Mouse (Mus musculus): ENCODE measurements around the gene Gjd2. TPM values are rescaled to one million over a fixed set of nuclear protein-coding genes. Genes with fewer than 3 reads are reported as not detected.

The Gjd2 gene
- polyA plus RNA-seq, 1 experiment from 2014 or later = 0.48 TPM

GRCm38 (mm10) chr2:113996930-113997329, 16.5 kb downstream of the Gjd2 start:
- H3K9me3 ChIP-seq = no peaks in the 10 kb centered on the region
- no peak for DNase-seq (ENCODE audit: low spot score)
- no peak overlapping the region for H3K27ac ChIP-seq
- H3K4me3 ChIP-seq = no peak overlapping the region
- no peaks in the 10 kb centered on the region for H3K27me3 ChIP-seq (ENCODE audit: insufficient read depth, poor library complexity, severe bottlenecking)
- no peaks in the 10 kb centered on the region for H3K36me3 ChIP-seq
- H3K4me1 ChIP-seq (replicated peaks) = no peaks in the 10 kb centered on the region; the same call in 1 of the 2 replicates

- Histone ChIP-seq H3K36me3 (no peaks in the 10 kb centered on the region), H3K9me3 (no peaks in the 10 kb centered on the region), H3K4me3 (no peak overlapping the region), H3K27ac (no peak overlapping the region), H3K4me1 (replicated peaks) (0 out of 2 replicates have a peak, but pooled peaks cover 3% of the 10 kb centered on the region), H3K27me3 (ENCODE audit: insufficient read depth, poor library complexity, severe bottlenecking) (no peaks in the 10 kb centered on the region)
- WGBS = 83% methylated on average over 2 of the region's 2 CpGs
- DNase-seq (ENCODE audit: low spot score) = no peak
Measured at GRCm38 (mm10) chr2:113984890-113985289, 28.5 kb downstream of the Gjd2 start.

- DNase-seq (ENCODE audit: low spot score) = no peak
- H3K4me1 ChIP-seq (replicated peaks) = peaks cover 8% of the 10 kb centered on the region; the same call in 1 of the 2 replicates
- H3K27ac ChIP-seq = no peak overlapping the region
- 65% methylated on average over 8 of the region's 8 CpGs for WGBS
- no peaks in the 10 kb centered on the region for H3K36me3 ChIP-seq
- no peak overlapping the region for H3K4me3 ChIP-seq
- no peaks in the 10 kb centered on the region for H3K27me3 ChIP-seq (ENCODE audit: insufficient read depth, poor library complexity, severe bottlenecking)
- H3K9me3 ChIP-seq = no peaks in the 10 kb centered on the region
Measured at GRCm38 (mm10) chr2:113980664-113981063, 32.8 kb downstream of the Gjd2 start.

- no peaks in the 10 kb centered on the region for H3K27me3 ChIP-seq (ENCODE audit: insufficient read depth, poor library complexity, severe bottlenecking)
- no peaks in the 10 kb centered on the region for H3K36me3 ChIP-seq
- no peaks in the 10 kb centered on the region for H3K9me3 ChIP-seq
- H3K4me1 ChIP-seq (replicated peaks) = peaks cover 8% of the 10 kb centered on the region; the same call in 1 of the 2 replicates
- H3K4me3 ChIP-seq = no peak overlapping the region
- DNase-seq (ENCODE audit: low spot score) = no peak
- 66% methylated on average over 5 of the region's 5 CpGs for WGBS
- H3K27ac ChIP-seq = no peak overlapping the region
Measured at GRCm38 (mm10) chr2:113978151-113978771, 35.2 kb downstream of the Gjd2 start.

- Histone ChIP-seq H3K27ac (no peak overlapping the region), H3K4me1 (replicated peaks) (peaks cover 5% of the 10 kb centered on the region; the same call in 1 of the 2 replicates), H3K36me3 (no peaks in the 10 kb centered on the region), H3K9me3 (no peaks in the 10 kb centered on the region), H3K4me3 (no peak overlapping the region), H3K27me3 (ENCODE audit: insufficient read depth, poor library complexity, severe bottlenecking) (no peaks in the 10 kb centered on the region)
- no peak for DNase-seq (ENCODE audit: low spot score)
- WGBS = 77% methylated on average over 7 of the region's 7 CpGs
Measured at GRCm38 (mm10) chr2:113973950-113974349, 39.5 kb downstream of the Gjd2 start.

GRCm38 (mm10) chr2:113966421-113966820, 47.0 kb downstream of the Gjd2 start:
- Histone ChIP-seq H3K9me3 (no peaks in the 10 kb centered on the region), H3K27me3 (ENCODE audit: insufficient read depth, poor library complexity, severe bottlenecking) (no peaks in the 10 kb centered on the region), H3K27ac (no peak overlapping the region), H3K4me3 (no peak overlapping the region), H3K36me3 (no peaks in the 10 kb centered on the region), H3K4me1 (replicated peaks) (no peaks in the 10 kb centered on the region)
- DNase-seq (ENCODE audit: low spot score) = no peak
- WGBS = 38% methylated on average over 4 of the region's 4 CpGs

Other genes starting within 250 kb of the Gjd2 start
- 18.4 and 43.0 TPM in 2 replicates for gene Scg5, start 184.5 kb downstream of the Gjd2 start, polyA plus RNA-seq (2016; fragmentation: Nextera tagmentation; extraction: Ambion mirVana)
- 31.6 and 33.9 TPM in 2 replicates for gene Arhgap11a, start 165.0 kb downstream of the Gjd2 start, polyA plus RNA-seq (2016; fragmentation: Nextera tagmentation; extraction: Ambion mirVana)
- 6.3 and 16.5 TPM in 2 replicates for gene Actc1, start 39.9 kb upstream of the Gjd2 start, polyA plus RNA-seq (2016; fragmentation: Nextera tagmentation; extraction: Ambion mirVana)
- gene Aqr, start 173.4 kb upstream of the Gjd2 start, polyA plus RNA-seq (2016; fragmentation: Nextera tagmentation; extraction: Ambion mirVana) = 39.2 and 47.8 TPM in 2 replicates
- 2.3 and 2.9 TPM in 2 replicates for gene Zfp770, start 187.8 kb upstream of the Gjd2 start, polyA plus RNA-seq (2016; fragmentation: Nextera tagmentation; extraction: Ambion mirVana)